Mouse (Mus musculus) spleen, adult 12 weeks (tissue): ENCODE data around the gene Gm4871.

Source experiments
- DNase-seq: peaks from one replicate; pipeline ENCODE4 v3.0.0; 2022; ENCODE audit warnings: low spot score

Gene Gm4871

DNA sequence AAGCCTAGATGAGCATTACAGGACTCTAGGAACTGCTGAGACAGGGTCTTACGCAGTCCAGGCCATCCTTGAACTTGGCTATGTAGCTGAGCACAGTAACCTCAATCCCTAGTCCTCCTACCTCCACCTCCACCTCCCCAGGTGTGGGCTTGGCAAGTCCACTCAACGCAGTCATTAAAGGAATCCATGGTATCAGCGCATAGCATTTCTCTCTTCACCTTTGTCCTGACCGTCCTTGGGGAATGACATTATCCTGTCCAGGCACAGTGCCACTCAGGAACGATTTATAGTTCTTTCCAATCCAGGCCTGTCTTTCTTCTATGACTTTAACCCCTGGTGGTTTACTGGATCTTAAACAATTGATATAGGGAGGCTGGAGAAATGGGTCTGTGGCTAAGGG lies 42.1 kb downstream of the Gm4871 start:
- no peak for DNase-seq

DNA sequence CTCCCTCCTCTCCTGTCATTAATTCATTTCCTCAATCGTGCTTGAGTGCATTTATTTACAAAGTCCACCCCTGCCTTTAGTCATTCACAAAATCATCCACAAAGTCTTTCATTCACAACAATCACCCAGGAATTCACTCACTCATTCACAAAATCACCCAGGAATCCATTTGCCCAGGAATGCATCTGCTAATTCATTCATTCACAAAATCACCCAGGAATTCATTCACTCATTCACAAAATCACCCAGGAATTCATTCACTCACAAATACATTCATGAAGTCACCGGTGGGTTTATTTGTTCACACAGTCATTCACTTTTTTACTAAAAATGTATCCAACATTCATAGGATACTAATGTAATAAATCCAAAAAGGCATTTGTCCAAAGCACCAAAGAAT lies 42.5 kb downstream of the Gm4871 start:
- no peak for DNase-seq

DNA sequence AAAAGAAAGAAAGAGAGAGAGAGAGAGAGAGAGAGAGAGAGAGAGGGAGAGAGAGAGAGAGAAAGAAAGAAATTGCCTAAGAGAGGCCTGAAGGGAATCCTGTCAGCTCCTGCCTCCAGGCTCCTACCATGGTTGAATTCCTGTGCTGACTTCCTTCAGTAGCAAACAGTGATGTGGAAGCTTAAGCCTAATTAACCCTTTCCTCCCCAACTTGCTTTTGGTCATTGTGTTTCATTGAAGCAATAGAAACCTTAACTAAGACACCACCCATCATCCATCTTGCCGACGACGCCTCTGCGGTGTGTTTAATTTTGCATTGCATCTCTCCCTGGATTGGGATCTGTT lies 43.5 kb downstream of the Gm4871 start:
- no peak for DNase-seq

DNA sequence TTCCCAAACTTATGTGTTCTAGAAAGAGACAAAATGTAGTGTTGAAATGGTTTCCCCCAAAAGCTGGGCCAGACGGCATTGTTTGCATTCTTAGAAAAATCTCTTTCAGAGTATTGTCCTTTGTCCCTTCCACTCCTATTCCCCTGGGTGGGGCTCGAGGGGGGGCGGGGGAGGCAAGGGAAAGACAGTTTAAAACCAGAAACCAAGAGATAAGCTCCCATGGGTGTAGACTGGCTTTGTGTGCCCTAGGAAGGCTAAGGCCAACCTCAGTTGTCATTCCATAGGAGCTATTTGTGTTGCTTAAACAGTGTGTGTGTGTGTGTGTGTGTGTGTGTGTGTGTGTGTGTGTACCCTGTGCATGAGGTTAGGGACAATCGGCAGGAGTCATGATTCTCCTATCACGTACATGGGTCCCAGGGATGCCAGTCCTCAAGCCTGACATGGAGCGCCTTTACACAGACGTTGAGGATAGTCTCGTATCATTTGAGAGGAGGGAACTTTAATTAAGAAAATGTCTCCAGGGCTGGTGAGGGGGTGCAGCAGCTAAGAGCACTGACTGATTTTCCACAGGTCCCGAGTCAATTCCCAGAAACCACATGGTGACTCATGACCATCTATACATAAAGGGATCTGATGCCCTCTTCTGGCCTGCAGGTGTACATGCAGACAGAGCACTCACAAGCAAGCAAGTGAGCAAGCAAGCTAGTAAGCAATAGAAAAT lies 44.1 kb downstream of the Gm4871 start:
- no peak for DNase-seq

DNA sequence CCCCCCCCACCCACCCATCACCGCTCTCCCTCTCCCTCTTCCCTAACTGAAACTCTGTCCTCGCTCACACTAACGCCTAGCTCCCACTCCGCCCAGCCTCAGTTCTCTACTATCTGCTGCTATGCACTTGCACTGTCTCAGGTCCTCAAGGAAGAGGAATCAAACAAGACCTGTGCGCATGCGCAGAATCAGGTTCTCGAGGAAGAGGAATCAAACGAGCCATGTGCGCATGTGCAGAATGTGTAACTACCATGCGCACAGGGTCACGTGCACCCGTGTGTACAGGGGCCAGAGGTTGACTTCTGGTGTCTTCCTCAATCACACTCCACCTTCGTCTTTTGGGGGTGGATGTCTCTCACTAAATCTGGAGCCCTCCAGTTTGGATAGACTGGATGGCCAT lies 45.0 kb downstream of the Gm4871 start:
- no peak for DNase-seq

DNA sequence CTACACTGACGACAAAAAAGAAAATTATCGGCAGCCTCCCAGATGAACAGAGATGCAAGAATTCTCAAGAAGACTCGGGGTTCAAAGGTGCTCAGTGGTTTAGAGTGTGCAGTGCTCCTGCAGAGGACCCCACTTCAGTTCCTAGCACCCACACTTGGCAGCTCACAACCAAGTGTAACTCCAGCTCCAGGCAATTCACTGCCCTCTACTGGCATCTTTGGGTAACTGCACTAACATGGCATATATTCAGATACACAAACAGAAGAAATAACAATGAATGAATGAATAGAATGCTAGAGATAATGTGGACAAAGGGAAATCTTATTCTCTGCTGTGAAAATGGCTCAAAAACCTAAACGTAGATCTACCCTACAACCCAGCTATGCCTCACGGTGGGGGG lies 47.7 kb downstream of the Gm4871 start:
- no peak for DNase-seq

DNA sequence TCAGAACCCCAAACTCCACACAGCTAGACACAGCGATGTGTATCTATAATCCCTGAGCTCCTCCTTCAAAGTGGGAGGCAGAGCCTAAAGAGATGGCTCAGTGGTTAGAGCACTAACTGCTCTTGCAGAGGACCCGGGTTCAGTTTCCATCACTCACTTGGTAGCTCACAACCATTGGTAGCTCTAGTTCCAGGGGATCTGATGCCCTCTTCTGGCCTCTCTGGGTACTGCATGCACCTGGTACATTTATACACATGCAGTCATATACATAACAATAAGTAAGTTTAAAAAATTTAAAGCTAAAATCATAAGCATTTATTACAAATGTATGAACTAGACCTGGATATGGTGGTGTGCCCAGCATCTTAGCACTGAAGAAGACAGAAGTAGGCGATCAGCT lies 49.3 kb downstream of the Gm4871 start:
- DNase-seq, result no peak
